Mouse (Mus musculus) testis, adult 2 months (tissue): ENCODE data around the gene Phldb3.

Experiments
- CTCF ChIP-seq: fragments of 200-500 bp; IDR thresholded peaks from 2 replicates; pipeline ENCODE4 v1.5.1; 2012; ENCODE audit warnings: low read depth, mild to moderate bottlenecking, inconsistent platforms, low read length, moderate library complexity; ENCODE audit not compliant: control insufficient read depth, insufficient read depth, insufficient replicate concordance
- POLR2A ChIP-seq: fragments of 200-500 bp; IDR thresholded peaks from 2 replicates; pipeline ENCODE4 v1.6.1; 2012; ENCODE audit warnings: low read depth, mild to moderate bottlenecking, inconsistent platforms, low read length, moderate library complexity; ENCODE audit not compliant: control insufficient read depth

DNA sequence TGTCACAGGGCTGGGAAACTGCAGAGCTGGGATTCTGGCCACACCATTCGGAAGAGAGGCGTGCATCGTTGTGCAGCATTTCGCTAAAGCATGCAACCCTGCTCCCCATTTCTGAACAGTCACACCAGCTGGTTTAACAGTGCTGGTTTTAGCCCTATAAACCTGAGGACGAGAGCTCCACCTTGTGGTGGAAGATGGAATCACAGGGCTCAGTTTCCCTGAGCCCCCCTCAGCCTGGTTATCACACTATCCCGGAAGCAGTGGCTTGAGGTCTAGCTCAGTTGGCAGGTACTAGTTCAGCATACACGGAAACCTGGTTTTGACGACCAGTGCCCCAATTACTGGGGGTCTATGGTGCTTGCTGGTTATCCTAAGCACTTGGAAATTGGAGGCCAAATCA is 52.0 kb downstream of the Phldb3 start:
- peak; percentile 91 for TF ChIP-seq CTCF
- TF ChIP-seq POLR2A = no peak
